Mouse (Mus musculus): ENCODE measurements at regions not wholly inside any gene's neighbourhood (a gene's known extent, or its start where the extent isn't known, plus 50 kb on each side); places are given as distances from the start of the nearest gene placed in this dataset.

DNA sequence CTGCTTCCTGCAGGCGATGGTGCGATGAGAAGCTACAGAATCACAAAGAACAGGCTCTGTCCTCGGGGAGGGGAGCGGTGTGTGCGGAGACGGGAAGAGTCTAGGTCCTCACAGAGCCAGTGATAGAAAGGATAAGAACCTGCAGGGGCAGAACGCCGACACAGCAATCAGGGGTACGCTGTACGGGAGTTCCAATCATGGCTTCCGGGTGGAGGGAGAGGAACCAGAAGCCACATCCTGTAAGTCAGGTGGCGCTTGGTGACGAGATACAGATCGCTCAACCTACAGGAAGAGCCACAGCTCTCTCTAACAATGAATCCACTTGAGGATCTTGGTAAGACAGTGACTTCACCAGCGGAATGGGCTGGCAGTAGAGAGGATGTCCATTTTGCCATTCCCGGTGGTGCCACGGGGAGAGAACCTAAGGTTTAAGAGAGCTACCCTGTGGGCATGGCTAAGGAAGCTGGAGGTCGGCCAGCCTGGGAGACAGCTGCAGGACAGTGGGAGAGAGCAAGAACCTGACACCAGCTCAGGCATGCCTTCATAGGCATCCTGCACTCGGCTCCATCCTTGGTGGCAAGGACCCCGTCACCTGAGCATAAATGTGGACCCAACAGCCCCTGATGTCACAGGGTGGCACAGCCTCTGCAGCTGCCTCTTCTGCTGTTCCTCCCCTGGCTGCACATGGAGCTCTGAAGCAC, 137.9 kb upstream of the Azi2 start:
- Histone ChIP-seq H3K79me2 (ENCODE audit: control insufficient read depth, insufficient read depth) (no peaks in the 10 kb centered on the region), H3K27me3 (ENCODE audit: control insufficient read depth, insufficient read depth, insufficient read length) (no peaks in the 10 kb centered on the region), H3K36me3 (ENCODE audit: control insufficient read depth, insufficient read depth) (no peaks in the 10 kb centered on the region), H3K4me3 (no peak overlapping the region), H3ac (ENCODE audit: control insufficient read depth, insufficient read length) (no peak overlapping the region), H3K4me2 (ENCODE audit: low read depth) (no peak overlapping the region)
- no peak for TF ChIP-seq TCF12 (IDR thresholded peaks at IDR 0.05; ENCODE audit: insufficient read depth, poor library complexity, severe bottlenecking)
- no peak for TF ChIP-seq USF1 (IDR thresholded peaks at IDR 0.05; ENCODE audit: low read depth)
- TF ChIP-seq MYOG (IDR thresholded peaks at IDR 0.05; ENCODE audit: control insufficient read depth in 1 of 3, insufficient read depth in 1 of 3, insufficient read length in 2 of 3, low read depth in 2 of 3): peak; percentile 27 to 87 (median 74)
- peak in 2 of 3 experiments; percentile 86 to 88 for TF ChIP-seq MYOD1 (IDR thresholded peaks at IDR 0.05; ENCODE audit: control insufficient read depth in 1 of 3, insufficient read length in 2 of 3, low read depth in 2 of 3)

DNA sequence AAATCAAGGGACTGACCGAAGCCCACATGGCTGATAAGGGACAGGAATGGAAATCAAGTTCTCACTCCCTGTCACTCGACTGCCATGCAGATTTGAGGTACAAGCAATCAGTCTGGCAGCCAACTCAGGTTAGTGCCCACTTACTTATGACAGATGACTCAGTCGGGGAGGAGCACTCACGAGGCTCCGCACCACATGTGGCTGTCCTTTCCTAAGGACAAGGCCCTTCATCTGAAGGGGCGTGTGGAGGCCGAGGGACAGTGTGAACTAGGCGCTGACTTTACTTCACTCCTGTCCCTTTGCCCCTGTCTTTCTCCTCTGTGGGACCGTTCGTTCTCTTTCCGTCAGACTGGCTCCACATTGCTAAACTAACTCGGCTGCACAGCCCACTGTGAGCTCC, 139.7 kb upstream of the Azi2 start:
- no peaks in the 10 kb centered on the region for H3K27me3 ChIP-seq (ENCODE audit: control insufficient read depth, insufficient read depth, insufficient read length)
- no peak overlapping the region for H3K4me3 ChIP-seq

DNA sequence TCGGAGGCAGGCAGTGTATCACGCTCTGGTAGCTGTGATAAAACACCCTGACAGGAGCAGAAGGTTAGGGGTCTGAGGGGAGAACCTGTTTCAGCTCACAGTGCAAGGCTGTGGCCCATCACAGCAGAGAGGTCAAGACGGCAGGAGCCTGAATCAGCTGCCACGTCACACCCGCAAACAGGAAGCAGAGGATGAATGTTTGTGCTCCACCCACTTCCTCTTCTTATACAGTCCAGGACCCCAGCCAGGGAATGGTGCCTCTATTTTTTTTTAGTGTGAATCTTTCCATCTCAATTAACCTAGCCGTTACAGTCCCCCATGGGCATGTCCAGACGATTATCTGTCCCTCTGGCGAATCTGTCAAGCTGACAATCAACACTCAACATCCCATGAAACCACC, 143.8 kb upstream of the Azi2 start:
- no peak overlapping the region for H3K4me2 ChIP-seq (ENCODE audit: low read depth)
- no peak overlapping the region for H3ac ChIP-seq (ENCODE audit: control insufficient read depth, insufficient read length)
- H3K79me2 ChIP-seq (ENCODE audit: control insufficient read depth, insufficient read depth): no peaks in the 10 kb centered on the region
- H3K4me3 ChIP-seq: no peak overlapping the region
- no peaks in the 10 kb centered on the region for H3K36me3 ChIP-seq (ENCODE audit: control insufficient read depth, insufficient read depth)
- H3K27me3 ChIP-seq (ENCODE audit: control insufficient read depth, insufficient read depth, insufficient read length): no peaks in the 10 kb centered on the region
- TF ChIP-seq CEBPB (IDR thresholded peaks at IDR 0.05; ENCODE audit: insufficient read depth, poor library complexity, severe bottlenecking) (no peak), E2F4 (IDR thresholded peaks at IDR 0.05; ENCODE audit: insufficient read depth) (no peak), TCF3 (IDR thresholded peaks at IDR 0.05; ENCODE audit: insufficient read length, low read depth) (no peak), USF1 (IDR thresholded peaks at IDR 0.05; ENCODE audit: low read depth) (no peak), REST (IDR thresholded peaks at IDR 0.05; ENCODE audit: insufficient read depth, insufficient read length) (no peak), MAX (IDR thresholded peaks at IDR 0.05; ENCODE audit: low read depth) (no peak), TCF12 (IDR thresholded peaks at IDR 0.05; ENCODE audit: insufficient read depth, poor library complexity, severe bottlenecking) (no peak), SRF (IDR thresholded peaks at IDR 0.05; ENCODE audit: control insufficient read depth, insufficient read length, low read depth) (no peak)

More for the DNA sequence above, 139.7 kb upstream of the Azi2 start:
- H3K79me2 ChIP-seq (ENCODE audit: control insufficient read depth, insufficient read depth): no peaks in the 10 kb centered on the region
- H3ac ChIP-seq (ENCODE audit: control insufficient read depth, insufficient read length): no peak overlapping the region
- TF ChIP-seq MAX (IDR thresholded peaks at IDR 0.05; ENCODE audit: low read depth) (no peak), MYOG (IDR thresholded peaks at IDR 0.05; ENCODE audit: control insufficient read depth in 1 of 3, insufficient read depth in 1 of 3, insufficient read length in 2 of 3, low read depth in 2 of 3) (no peak), TCF12 (IDR thresholded peaks at IDR 0.05; ENCODE audit: insufficient read depth, poor library complexity, severe bottlenecking) (no peak), MYOD1 (IDR thresholded peaks at IDR 0.05; ENCODE audit: control insufficient read depth in 1 of 3, insufficient read length in 2 of 3, low read depth in 2 of 3) (no peak), USF1 (IDR thresholded peaks at IDR 0.05; ENCODE audit: low read depth) (no peak), CEBPB (IDR thresholded peaks at IDR 0.05; ENCODE audit: insufficient read depth, poor library complexity, severe bottlenecking) (no peak), SRF (IDR thresholded peaks at IDR 0.05; ENCODE audit: control insufficient read depth, insufficient read length, low read depth) (no peak)
- no peak overlapping the region for H3K4me2 ChIP-seq (ENCODE audit: low read depth)
- no peaks in the 10 kb centered on the region for H3K36me3 ChIP-seq (ENCODE audit: control insufficient read depth, insufficient read depth)

DNA sequence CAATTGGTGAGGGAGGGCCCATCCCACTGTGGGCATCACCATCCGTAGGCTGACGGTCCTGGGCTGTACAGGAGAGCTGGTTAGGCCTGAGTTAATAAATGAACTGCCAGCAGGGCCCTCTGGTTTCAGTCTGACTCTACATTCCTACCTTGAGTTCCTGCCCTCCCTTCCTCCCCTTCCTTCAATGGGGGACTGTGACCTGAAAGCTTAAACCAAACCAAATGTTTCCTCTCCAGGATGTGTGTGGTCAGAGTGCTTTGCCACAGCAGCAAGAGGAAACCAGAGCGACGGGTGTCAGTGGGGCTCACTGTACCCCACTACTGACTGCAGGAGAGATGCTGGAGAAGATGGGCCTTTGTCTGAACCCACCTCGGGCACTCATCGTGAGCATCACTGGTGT, 147.7 kb upstream of the Azi2 start:
- no peaks in the 10 kb centered on the region for H3K79me2 ChIP-seq (ENCODE audit: control insufficient read depth, insufficient read depth)
- TF ChIP-seq MYOD1 (IDR thresholded peaks at IDR 0.05; ENCODE audit: control insufficient read depth in 1 of 3, insufficient read length in 2 of 3, low read depth in 2 of 3) (no peak), MAX (IDR thresholded peaks at IDR 0.05; ENCODE audit: low read depth) (no peak), CEBPB (IDR thresholded peaks at IDR 0.05; ENCODE audit: insufficient read depth, poor library complexity, severe bottlenecking) (no peak), REST (IDR thresholded peaks at IDR 0.05; ENCODE audit: insufficient read depth, insufficient read length) (no peak), MYOG (IDR thresholded peaks at IDR 0.05; ENCODE audit: control insufficient read depth in 1 of 3, insufficient read depth in 1 of 3, insufficient read length in 2 of 3, low read depth in 2 of 3) (no peak)
- no peaks in the 10 kb centered on the region for H3K36me3 ChIP-seq (ENCODE audit: control insufficient read depth, insufficient read depth)
- no peak overlapping the region for H3K4me2 ChIP-seq (ENCODE audit: low read depth)
- H3ac ChIP-seq (ENCODE audit: control insufficient read depth, insufficient read length): no peak overlapping the region
- no peak overlapping the region for H3K4me3 ChIP-seq
- H3K27me3 ChIP-seq (ENCODE audit: control insufficient read depth, insufficient read depth, insufficient read length): no peaks in the 10 kb centered on the region

DNA sequence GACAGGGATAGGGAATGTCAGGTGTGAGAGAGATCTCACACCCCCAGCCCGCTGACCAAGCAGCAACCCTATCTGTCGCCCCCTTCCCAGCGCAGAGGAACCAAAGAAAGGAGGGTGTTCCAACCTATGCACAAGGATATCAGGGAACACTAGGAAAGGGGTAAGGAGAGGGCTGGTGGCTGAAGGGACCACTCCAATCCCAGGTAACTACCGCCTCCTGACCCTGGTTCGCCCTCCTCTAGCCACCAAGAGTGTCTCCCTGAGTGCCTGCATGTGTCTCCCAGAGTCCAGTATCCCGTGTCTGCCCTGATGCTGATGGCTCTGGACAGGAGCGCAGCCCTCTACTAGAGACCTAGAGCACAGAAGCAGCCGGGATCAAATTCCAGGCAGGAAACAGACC, 167.1 kb upstream of the Azi2 start:
- Histone ChIP-seq H3K4me3 (no peak overlapping the region), H3ac (ENCODE audit: control insufficient read depth, insufficient read length) (no peak overlapping the region), H3K36me3 (ENCODE audit: control insufficient read depth, insufficient read depth) (no peaks in the 10 kb centered on the region), H3K4me2 (ENCODE audit: low read depth) (no peak overlapping the region), H3K79me2 (ENCODE audit: control insufficient read depth, insufficient read depth) (no peaks in the 10 kb centered on the region), H3K27me3 (ENCODE audit: control insufficient read depth, insufficient read depth, insufficient read length) (peaks cover 16% of the 10 kb centered on the region)
- TF ChIP-seq SRF (IDR thresholded peaks at IDR 0.05; ENCODE audit: control insufficient read depth, insufficient read length, low read depth) (no peak), TCF3 (IDR thresholded peaks at IDR 0.05; ENCODE audit: insufficient read length, low read depth) (no peak), TCF12 (IDR thresholded peaks at IDR 0.05; ENCODE audit: insufficient read depth, poor library complexity, severe bottlenecking) (no peak), MYOD1 (IDR thresholded peaks at IDR 0.05; ENCODE audit: control insufficient read depth in 1 of 3, insufficient read length in 2 of 3, low read depth in 2 of 3) (no peak), REST (IDR thresholded peaks at IDR 0.05; ENCODE audit: insufficient read depth, insufficient read length) (no peak), MAX (IDR thresholded peaks at IDR 0.05; ENCODE audit: low read depth) (no peak), POLR2A (IDR thresholded peaks at IDR 0.05; ENCODE audit: insufficient read length, low read depth) (no peak), USF1 (IDR thresholded peaks at IDR 0.05; ENCODE audit: low read depth) (no peak), E2F4 (IDR thresholded peaks at IDR 0.05; ENCODE audit: insufficient read depth) (no peak), POLR2AphosphoS2 (IDR thresholded peaks at IDR 0.05; ENCODE audit: insufficient read length, low read depth) (no peak), MYOG (IDR thresholded peaks at IDR 0.05; ENCODE audit: control insufficient read depth in 1 of 3, insufficient read depth in 1 of 3, insufficient read length in 2 of 3, low read depth in 2 of 3) (no peak), CEBPB (IDR thresholded peaks at IDR 0.05; ENCODE audit: insufficient read depth, poor library complexity, severe bottlenecking) (no peak)

Measured in myocyte (in vitro differentiated cells).